Mouse (Mus musculus): ENCODE results near the gene 4931422A03Rik.

- TF ChIP-seq CTCF (IDR thresholded peaks at IDR 0.05; ENCODE audit: low read depth, low read length) (no peak), POLR2A (IDR thresholded peaks at IDR 0.05; ENCODE audit: extremely low read depth, insufficient read depth, low read length) (no peak)
Measured at GRCm38 (mm10) chr2:104058381-104058780, 30.2 kb upstream of the 4931422A03Rik start.
